Mouse (Mus musculus): Measurements from ENCODE around the gene Gtpbp10.
A peak's percentile ranks its signal among the peaks of the same experiment; 100 is the strongest.

Gtpbp10 gene

DNA sequence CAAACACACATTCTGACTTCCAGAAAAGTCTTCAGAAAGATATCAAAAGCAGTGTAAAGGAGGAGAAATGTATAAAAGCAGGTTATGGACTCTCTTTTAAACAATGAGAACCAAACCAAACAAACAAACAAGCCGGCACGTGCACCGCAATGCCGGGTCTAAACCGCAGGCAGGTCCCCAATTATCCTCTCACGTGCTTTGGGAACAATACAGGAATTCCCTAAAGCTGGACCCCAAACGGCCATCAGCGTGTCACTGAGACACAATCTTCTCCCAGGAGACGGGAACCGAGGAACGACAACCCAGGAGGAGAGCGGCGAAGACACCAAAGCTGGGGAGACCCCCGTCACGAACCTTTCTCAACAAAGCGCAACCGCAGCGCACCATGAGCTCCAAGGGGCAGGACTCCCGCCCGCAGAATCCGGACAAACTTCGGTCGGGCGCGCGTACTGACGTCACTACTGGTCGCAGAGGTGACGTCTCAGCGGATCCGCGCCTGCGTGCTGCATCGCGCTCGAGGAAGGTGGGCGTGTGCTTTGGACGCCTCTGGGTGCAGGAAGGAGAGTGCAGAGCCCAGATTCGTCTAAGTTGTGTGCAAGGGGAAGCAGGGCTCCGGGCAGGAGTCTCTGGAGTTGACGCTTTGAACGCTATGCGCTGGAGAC lies at the start of gene Gtpbp10:
Gene Gtpbp10, minus strand, starts transcription at position 460 of the 662 bp plus-strand sequence.
- peak; percentile 89 for DNase-seq

DNA sequence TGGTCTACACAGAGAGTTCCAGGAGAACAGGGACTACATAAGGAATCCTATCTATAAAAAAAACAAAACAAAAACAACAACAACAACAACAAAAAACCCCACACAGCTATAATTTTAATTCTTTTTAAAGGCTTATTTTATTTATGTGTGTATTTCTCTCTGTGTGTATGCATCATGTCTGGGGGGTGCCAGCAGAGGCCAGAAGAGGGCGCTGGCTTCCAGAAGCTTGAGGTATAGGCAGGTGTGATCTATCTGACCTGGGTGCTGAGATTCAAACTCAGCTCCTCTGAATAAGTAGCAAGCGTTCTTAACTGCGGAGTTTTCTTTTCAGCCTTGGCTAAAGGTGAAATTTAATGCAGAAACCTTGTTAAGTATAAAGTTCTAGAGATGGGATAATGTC lies 28.3 kb upstream of the Gtpbp10 start:
- DNase-seq: no peak

DNA sequence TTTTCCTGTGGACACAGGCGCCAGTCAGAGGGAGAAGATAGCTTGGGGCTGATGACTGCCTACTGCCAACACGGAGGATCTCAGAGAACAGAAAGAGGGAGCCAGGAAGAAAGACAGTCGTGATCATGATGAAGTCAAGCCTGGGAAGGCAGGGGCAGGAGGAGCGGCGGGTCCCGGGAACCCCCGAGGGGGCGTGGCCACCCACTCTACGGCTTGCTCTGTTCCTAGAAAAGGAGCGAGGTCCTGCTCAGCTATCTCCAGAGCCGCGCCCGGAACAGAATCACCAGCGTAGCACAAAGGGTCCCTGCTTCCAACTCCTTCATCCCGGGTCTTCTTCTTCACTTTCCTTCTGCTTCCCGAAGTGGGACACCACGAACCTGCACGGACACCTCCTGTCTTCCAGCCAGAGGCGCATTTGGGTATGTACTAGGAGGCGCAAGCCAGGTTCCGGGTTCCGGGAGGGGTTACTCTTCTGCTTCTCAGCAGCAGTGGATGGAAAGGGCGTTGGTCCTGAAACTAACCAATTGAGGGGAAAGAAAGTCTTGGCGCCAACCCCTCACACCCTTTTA lies 14.5 kb upstream of the Gtpbp10 start, which contains the start of gene Gm8773:
Gene Gm8773, plus strand, starts transcription at position 51 of the 569 bp plus-strand sequence.
- peak; percentile 48 for DNase-seq

DNA sequence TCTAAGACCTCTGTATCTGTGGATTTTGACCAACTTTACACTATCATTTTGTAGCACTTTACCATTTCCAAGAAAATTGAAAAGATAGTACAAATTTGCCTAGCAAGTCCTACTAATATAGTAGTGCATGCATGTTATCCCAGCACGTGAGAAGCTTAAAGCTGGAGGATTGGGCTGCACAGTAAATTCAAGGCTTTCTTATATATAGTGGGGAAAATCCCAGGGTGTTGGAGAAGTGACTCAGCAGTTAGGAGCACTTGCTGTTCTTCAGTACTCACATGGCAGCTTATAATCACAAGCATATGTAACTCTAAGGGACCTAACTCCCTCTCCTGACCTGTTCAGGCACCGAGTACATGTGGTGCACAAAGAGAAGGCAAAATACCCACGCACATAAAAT lies 3.1 kb upstream of the Gtpbp10 start:
- DNase-seq: no peak

DNA sequence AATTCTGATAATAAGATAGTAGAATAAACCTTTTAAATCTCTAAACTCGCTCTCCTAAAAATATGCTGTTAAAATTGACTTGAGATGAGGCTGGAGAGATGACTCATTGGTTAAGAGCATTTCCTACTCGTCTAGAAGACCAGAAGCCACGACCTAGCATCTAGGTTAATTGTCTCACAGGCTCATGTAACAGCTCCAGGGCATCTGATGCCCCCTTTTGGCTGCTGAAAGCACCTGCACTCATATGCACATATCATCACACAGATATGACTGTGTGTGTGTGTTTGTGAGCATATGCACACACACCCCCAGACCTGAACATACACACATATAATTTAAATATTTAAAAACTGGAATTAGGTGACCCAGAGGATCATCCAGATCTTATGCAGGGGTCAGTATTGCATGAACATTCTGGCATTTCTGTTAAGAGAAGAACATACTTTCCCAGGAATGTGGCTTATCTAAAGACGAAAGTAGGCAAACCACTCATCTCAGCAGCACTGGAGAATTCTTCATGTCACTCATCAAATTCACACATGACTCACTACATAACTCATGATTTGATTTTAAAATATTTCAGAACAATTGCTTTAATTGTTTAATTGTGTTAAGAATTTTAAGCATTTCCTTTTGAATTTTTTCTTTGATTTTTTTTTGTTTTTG lies 1.8 kb upstream of the Gtpbp10 start:
- no peak for DNase-seq

DNA sequence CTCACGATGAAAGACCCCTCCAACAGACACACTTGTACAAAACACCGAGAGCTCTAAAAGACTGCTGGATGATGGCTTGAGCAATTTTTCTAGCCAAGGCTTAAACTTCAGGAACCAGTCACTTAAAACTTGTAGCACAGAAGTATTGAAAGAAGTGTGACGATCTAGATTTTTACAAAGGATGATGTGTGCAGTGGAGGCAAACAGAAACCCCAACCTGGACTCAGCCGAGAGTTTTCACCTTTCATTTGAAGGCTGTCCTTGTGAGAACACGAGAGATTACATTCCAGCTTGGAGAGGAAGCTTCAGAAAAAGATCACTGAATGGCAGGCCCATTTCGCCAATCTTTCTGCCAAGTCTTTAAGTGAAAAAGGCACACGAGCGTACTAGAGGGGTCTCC lies 460 bp upstream of the Gtpbp10 start:
- no peak for DNase-seq

DNA sequence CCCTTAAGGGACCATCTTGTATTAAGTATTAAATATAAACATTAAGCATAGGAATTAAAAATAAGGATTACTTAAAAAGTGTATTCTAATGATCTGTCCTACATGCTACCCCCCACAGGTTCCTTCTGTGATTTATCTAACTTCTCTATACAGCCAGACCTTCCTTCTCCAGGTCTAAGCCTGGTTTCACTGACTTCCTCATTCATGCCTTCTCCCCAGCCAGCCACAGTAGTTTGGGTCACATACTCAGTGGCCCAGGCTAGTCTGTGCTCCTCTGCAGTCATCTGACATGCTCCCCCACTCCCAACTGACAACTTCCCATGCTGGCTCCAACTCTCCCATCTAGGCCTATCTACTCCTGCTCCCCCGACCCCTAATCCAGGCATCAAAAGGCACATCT lies 8.2 kb downstream of the Gtpbp10 start:
- no peak for DNase-seq

DNA sequence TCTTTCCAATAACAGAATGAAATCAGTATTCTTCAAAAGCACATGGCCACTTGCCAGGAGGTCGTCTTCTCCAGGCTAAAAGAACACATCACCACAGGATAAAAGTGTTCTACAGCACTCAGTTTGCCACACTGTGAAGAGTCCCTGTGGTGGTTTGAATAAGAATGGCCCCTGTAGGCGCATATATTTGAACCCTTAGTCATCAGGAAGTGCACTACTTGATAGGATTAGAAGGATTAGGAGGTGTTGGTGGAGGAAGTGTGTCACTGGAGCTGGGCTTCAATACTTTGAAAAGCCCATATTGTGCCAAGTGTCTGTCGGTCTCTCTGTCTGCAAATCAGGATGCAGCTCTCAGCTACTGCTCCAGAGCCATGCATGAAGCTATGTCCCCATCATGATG lies 19.0 kb downstream of the Gtpbp10 start:
- DNase-seq: no peak

DNA sequence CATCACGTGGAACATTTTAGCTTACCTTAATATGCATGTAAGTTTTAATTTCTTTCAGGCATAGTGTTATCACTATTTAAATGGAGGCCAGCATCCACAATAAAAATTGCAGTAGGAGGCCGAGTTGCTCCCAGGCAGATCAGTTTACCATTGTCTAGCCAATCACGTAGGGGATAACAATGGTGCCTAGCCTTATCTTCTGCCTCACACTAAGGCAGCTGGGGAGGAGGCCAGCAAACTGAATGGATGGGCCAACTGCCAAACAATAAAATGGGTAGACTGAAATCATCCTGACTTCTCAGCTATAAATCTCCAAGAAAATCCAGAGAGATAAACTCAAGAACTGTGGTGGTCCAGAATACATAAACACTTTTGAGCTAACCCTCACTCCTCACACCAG lies 19.6 kb downstream of the Gtpbp10 start:
- no peak for DNase-seq

DNA sequence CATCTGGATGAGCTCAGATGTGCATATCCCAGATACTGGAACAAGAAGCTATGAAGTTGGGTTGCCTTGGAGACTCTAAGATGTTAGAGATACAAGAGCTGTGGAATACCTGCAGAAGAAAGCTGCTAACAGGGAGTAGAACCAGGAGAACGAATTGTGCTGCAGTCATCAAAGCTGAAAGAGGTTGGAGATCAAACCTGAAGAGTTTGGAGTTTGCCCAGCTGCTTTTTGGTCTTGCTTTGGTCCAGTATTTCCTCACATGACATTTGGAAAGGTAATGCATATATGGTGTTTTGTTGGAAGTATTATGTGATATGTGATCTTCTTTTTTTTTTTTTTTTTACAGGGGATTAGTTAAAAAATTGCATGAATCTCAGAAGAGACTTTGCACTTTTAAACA lies 23.2 kb downstream of the Gtpbp10 start:
- no peak for DNase-seq

DNA sequence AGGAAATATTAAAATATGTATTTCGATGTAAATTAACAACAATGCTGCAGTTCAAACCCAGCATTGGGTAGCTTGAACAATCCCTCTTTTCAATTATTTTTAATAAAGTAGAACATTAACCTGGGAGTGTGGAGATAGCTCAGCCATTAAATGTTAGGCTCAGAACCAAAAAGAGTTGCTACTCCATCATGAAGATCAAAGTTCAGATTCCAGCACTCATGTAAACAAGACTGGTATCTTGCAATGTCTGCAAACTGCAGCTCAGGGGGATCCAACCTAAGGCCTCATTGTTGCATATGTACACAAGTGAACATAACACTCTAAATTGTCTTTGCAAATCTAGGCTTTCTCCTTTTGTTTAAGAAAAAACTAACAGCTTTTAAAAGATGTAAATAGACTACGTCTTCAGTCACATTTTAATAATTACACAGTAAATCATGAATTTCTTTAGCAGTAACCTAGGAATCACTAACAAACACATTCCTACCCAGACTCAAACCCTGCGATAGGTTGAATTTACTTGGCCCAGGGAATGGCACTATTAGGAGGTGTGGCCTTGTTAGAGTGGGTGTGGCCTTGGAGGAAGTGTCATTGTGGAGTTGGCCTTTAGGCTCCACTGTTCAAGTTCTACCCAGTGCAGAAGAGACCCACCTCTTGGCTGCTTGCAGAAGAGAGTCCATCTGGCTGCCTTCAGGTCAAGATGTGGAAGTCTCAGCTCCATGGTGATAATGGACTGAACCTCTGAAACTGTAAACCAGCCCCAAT lies 25.5 kb downstream of the Gtpbp10 start:
- no peak for DNase-seq

DNA sequence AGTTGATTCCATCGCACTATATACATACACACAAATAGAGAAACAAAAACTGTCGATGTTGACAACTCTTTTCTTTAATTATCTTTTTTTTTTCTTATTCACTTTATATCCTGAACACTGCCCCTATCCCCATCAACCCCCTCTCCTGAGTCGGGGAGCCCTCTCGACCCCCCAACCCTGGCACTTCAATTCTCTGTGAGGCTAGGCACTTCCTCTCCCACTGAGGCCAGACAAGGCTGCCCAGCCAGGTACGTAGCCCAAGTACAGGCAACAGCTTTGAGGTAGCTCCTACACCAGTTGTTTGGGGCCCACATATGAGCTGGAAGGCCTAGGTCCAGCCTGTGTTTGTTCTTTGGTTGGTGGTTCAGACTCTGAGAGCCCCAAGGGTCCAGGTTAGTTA lies 43.9 kb downstream of the Gtpbp10 start:
- no peak for DNase-seq

DNA sequence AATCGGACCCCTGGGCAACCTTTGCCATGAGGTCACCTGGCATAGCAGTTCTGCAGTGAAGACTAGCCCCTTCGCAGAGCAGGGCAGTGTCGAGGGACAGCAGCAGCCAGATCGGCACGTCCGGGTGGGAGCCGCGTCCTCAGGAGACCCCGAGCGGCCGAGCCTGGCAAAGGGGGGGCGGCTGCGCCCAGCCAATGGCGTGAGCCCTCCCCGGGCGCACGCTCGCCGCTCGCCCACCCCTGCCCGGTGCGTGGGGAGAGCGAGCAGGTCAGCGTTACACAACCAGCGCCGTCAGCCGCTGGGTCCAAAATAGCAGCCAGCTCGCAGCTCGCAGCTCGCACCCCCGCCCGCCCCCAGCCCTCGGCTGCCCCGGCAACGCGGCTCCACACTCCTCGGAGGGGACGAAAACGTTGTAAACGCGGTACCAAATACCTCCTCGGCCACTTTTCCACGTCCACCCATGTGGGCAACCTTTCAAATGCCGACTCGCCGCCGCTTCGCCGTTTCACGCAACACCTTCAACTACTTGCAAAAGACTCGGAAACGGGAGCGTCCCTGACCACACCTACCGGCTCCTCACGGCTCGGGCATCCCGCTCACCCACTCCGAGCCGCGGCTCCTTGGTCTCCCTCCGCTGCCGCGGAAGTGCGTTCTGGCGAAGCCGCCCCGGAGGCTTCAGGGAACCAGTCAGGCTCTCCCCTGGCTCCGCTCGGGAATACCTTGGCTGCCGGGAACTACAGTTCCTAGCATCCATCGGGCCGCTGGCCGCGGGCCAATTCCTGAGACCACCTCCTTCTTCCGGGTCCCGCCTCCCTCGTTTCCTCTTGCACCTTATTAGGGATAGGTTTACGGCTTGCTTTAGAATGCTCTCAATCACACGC lies 44.9 kb downstream of the Gtpbp10 start, which contains the start of gene Cldn12:
Gene Cldn12, minus strand, starts transcription at position 763 of the 881 bp plus-strand sequence.
- DNase-seq: peak; percentile 87

DNA sequence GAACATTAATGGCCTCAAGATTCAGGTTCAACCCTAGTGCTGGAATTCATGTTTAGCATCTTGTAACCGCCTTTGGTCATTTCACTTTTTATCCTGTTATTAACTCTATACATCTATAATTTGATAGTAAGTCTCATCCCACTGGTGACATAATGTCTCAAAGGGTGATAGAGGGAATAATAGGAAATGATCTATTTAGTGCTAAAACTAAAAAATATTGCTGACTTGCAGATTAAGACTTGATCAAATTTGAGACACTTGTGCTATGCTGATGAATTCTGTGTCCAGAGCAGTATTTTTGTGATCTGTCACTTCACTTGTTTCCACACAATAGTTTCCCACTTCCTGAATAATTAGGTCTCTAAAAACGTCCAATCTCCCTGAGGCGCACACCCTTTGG lies 47.9 kb downstream of the Gtpbp10 start:
- no peak for DNase-seq

DNA sequence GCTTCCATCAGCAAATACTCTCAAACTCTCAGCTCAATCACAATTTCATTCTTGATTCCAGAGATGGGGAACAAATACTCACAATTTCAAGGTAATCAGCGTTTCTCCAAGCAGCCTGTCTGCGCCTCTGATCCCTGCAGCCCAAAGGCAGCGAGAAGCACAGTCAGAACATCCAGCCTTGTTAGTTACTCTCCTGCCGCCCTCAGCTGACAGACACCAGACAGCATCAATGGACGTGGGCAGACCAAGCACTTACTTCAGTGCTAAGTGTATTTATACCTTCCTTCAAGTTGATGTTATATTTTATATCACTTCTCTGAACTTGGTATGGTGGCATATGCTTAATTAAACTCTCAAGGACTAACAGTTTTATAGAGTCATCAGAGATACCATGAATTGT lies 48.3 kb downstream of the Gtpbp10 start:
- DNase-seq: no peak

DNA sequence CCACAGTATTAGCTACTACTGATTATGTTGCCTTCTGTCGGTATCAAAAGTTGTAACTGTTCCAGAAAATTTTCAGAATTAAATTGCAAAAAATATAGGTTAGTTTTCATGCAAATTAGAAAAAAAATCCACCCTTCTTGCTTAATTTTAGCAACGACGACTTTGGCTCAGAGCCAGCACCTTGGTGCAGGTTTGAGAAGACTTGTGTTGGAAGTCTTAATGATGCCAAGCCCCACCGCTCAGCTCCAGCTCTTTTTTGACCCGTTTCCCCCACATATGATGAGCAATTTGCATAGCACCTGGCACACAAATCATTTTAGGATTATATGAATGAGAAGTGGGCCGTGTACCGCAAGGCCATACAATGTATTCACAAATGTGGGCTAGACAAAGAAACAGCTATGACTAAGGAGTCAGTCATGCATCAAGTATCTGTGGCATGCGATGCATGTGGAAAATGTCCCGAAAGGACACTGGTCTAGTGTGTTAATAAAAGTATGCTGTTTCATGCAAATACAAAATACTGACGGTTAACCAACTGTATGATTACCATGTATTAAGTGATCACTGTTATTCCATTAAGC lies 48.9 kb downstream of the Gtpbp10 start:
- DNase-seq: no peak

DNA sequence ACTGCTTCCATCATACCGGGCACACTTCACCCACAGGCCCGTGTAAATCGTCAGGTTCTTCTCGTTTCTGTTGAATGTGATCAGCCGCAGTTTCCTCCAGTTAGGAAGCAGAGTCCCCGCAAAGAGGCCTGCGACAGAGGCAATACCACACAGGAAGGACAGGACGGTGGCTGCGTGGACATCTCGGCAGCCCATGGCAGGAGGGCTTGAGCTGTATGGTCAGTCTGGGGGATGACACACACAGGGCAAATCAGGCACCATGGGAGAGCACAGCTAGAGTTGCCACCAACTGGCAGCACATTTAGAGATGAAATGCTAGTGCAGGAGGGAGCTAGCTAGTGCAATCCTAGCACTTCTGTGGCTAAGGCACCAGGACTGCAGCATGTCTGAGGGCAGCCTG lies 51.1 kb downstream of the Gtpbp10 start:
- no peak for DNase-seq

DNA sequence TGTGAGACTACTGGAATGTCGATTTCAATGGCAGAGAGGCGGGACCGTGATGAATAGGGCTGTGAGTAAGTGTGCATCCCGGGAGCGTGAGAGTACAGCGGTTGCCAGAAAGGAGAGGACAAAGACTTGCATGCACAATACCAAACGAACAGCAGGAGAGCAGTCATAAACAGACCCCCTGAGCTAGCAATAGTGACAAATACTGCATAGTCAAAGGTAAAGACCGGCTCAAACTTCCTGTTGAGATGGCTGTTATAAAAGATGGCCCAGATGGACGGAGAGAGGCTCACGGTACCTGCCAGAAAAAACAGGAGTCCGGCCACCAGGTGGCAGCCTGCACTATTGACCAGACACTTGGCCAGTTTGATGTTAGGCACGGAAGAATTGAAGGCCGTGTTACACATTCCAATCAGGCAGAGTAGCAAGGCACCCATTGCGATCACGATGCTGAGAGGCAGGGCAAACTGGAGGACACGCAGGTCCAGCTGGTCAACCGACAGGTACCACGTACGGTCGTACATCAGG lies 51.6 kb downstream of the Gtpbp10 start:
- peak; percentile 52 for DNase-seq

DNA sequence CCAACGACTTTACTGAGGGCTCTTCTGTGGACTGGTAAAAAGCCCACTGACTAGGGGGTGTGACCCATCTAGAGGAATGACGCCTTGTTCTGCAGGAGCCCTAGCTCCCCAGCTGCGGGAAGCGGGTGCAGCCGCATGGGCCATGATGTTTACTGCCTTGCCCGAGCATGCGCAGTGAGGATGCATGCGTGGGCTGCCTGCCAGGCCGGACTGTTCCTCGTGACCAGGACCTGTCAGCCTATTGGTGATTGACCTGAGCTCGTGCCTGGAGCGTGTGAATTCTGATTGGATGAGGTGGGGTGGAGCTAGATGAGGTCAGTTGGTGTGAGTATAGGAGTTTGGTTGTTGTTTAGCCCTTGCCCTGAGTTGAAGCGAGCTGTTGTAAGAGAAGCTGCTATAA lies 54.9 kb downstream of the Gtpbp10 start:
- no peak for DNase-seq

DNA sequence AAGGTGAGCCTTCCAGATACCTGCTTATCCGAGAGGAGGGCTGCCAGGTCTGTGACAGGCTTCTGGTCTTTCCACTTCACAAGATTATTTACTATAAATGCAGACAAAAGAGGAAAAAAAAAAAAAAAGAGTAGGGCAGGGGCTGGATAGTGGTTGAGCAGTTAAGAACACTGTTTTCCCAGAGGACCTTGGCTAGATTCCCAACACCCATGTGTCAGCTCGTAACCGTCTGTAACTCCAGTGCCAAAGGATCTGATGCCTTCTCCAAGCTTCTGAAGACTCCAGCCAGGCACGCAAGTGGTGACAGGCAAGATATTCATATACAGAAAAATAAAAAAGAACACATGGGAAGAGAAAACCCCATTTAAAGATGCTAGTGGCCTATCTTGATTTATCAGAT lies 56.0 kb downstream of the Gtpbp10 start:
- no peak for DNase-seq

DNA sequence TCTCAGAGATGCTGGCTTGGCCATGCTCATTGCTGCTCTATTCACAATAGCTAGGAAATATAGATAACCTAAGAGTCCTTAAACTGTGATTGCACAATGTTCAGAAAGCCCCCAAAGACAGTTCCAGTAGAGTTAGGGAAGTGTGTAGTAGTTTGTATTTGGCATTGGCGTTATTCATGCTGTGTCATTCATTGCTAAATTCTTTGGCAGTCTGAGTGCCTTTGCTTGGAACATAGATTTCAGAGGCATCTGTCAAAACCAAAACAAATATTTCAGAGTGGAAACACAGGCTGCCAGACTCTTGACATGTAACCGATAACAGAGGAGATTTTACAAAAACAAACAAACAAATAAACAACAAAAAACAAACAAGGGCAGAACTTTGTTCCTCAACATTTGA lies 57.8 kb downstream of the Gtpbp10 start:
- no peak for DNase-seq

DNA sequence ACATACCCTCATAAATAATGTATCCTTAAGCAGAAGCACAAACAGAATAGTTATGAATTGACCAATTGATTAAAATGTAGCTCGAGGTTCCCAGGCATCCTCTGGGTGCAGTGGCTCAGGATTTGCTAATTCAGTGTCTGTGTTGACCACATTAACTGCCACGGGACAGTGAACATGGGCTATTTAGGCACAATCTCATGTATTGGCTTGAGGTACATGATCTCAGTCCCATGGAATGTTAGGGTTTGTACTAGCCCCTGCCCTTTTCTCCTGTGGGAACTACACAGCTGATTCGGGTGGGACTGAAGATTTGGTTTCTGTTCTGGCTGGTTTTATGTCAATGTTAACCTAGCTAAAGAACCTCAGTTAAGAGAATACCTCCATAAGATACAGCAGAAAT lies 62.9 kb downstream of the Gtpbp10 start:
- DNase-seq: no peak

Data from liver (tissue).